Mouse (Mus musculus): ENCODE results near the gene Zfp683. TPM values are rescaled to one million over a fixed set of nuclear protein-coding genes. Genes with fewer than 3 reads are reported as not detected.

Gene Zfp683
- not detected for total RNA-seq (2021)
- long read RNA-seq = 0 reads

- no peak for DNase-seq (ENCODE audit: low spot score in 2 of 2)
These were observed at the start of gene Zfp683 for GRCm38 (mm10) chr4:134053538-134053937. Zfp683 (plus strand) TSS chr4:134053838.

DNA sequence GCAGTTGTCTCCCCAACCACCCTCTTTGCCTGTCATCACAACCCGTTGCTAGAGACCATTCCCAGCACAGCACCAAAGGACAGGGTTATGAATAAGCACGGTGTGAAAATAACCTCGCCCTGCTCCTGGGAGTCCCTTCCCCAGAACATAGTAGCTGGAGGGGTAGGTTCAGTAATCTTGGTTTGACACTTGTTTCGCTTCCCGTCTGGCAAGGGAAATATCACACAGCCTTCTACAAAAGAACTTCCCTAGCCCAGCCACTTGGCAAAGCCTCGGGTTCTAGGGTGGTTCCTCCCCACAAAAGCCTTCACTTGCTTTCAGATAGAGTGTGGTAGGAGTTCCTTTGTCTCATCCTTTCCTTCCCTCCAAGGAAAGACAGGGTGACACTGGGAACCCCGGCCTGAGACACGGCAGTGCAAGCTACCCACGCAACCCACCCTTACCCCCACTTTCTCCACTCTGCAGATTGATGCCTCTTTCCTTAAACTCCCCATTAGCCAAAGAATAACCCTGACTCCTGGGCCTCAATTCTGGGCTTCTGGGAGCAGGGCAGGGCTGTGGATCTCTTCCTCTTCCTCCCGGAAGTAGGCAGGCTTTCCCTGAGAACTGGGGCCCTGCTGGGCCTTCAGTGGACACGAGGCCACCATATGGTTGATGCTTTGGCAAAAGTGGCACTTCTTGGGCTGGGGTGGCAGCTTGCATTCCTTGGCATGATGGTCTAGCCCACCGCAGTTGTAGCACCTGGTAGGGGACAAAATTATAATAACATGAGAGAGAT is 47.9 kb upstream of the Zfp683 start:
- no peak for DNase-seq (ENCODE audit: low spot score in 2 of 2)

- no peak for DNase-seq (ENCODE audit: low spot score in 2 of 2)
These were observed 46.8 kb upstream of the Zfp683 start for GRCm38 (mm10) chr4:134006845-134007244.

GRCm38 (mm10) chr4:134009709-134010108 is 43.9 kb upstream of the Zfp683 start:
- DNase-seq (ENCODE audit: low spot score in 2 of 2) = no peak

DNA sequence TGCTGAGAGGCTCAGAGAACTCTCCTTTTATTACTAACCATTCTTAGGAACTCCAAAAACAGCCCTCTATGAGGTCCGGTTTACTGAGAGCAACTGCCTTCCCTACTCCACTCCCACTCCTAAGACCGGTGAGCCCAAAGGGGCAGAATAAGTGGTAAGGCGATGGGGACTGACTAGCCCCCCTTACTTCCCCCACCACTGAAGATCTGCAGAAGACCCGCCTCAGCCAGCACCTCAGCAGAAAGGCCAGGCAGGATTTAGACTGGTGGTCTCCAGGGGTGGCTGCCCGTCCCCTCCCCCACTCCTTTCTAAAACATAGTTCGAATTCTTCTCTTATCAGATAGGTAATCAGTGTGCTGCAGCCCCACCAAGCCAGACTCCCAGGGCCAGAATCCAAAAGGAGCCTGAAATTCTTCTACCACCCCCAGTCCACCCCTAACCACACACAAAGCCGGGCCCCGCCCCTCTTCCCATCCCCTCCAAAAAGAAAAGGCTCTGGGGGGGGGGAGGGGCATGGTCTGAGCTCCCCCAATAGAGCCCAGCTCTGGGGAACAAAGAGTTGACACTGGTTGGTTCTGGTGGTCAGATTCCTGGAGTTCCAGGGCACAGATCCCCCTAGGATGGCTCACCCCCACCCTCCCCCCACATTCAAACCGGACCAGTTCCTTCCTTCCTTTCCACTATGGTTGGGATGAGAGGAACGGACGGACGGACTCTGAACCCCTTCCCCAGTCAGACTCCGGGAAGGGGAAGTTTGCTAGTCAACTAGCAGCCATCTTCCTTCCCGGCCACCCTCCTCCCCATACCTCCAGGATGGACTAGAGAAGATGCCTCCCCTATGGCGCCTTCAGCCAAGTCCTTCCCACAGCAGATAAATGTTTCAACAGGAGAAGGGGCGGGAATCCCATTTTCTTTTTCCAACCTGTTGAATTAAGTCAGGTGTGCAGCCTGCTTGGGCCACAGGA is 41.9 kb upstream of the Zfp683 start:
- no peak for DNase-seq (ENCODE audit: low spot score in 2 of 2)

DNA sequence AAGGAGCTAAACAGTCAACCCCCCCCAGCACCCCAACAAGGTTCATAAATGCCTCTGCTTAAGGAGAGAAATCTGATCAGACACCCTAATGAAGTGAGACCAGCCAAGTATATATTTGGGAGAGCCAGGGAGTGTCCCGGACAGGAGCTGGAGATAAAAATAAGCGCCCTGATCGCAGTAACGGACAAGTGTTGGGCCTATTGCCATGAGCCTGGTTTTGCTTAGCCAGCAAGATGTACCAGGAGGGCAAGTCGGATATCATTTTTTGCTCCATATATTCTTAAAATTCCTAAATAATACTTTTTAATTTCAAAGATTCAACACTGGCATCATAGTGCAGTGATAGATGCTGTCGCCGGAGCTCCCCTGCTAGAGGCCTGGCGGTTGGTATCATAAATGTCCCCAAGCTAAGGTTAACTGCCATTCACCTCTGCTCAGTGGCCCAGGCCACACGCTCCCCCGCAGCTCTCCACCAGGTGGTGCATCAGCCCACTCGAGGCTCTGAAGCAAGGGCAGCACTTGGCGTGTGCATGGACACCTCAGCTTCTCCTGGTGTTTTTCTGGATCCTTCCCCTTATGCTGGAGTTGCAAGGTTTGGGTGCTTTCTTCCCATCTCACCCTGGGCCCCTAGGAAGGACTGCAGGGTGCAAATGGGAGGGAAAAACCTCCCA is 40.6 kb upstream of the Zfp683 start:
- no peak for DNase-seq (ENCODE audit: low spot score in 2 of 2)

GRCm38 (mm10) chr4:134016208-134016607 is 37.4 kb upstream of the Zfp683 start:
- no peak for DNase-seq (ENCODE audit: low spot score in 2 of 2)

DNA sequence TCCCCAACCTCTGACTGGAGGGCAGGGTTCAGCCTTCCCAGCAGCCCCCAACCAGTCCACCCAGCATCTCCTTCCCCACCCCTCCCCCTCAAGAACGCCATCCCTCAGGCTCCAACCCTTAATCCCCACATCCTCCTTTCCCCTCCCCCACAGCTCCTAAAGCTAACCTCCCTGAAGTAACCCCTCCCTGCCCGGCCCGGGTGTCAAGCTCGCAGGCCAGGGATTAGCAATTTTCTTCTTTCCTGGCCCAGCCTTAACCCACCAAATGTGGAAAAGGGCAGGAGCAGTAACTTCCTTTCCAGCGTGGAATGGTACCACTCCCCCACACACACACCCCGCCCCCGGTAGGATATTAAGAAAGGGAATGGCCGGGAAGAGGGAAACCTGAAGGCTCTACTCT is 36.9 kb upstream of the Zfp683 start:
- DNase-seq (ENCODE audit: low spot score in 2 of 2) = no peak

DNA sequence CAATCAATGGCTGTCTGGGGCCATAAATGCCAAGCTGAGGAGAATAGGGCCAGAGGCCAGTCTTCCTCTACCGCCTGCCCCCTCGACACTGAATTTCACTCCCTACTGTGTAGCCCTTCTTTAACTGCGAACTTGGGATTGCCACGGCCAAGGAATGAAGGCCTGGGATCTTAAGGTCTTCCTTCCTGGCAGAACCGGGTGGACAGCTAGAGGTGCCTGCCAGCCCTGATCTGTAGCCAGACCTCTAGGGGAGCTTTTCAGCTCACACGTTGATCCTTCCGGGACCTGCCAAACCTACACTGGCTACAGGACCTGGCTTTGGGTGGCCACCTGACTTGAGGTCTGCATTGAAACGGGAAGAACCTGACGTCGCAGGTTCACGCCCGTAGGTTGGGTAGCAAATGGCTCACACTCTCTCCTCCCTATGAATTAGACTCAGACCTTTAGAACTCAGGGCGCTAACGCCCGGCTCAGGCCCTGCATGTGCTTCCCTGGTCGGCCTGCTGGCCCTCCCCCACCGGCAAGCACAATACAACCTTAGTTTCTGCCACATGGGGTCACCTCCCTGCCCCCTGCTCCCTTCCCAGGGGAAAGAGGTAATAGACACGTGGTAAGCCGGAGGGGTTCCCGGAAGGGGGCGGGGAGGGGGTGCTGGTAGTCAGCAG is 36.3 kb upstream of the Zfp683 start:
- no peak for DNase-seq (ENCODE audit: low spot score in 2 of 2)

GRCm38 (mm10) chr4:134018038-134018778 is 35.4 kb upstream of the Zfp683 start:
- no peak for DNase-seq (ENCODE audit: low spot score in 2 of 2)

GRCm38 (mm10) chr4:134018779-134019145 is 34.9 kb upstream of the Zfp683 start, which contains the start of gene Lin28a:
Lin28a (minus strand) TSS chr4:134018841.
- DNase-seq (ENCODE audit: low spot score in 2 of 2) = no peak

- DNase-seq (ENCODE audit: low spot score in 2 of 2) = no peak
These were observed 34.4 kb upstream of the Zfp683 start for GRCm38 (mm10) chr4:134019210-134019609.

DNA sequence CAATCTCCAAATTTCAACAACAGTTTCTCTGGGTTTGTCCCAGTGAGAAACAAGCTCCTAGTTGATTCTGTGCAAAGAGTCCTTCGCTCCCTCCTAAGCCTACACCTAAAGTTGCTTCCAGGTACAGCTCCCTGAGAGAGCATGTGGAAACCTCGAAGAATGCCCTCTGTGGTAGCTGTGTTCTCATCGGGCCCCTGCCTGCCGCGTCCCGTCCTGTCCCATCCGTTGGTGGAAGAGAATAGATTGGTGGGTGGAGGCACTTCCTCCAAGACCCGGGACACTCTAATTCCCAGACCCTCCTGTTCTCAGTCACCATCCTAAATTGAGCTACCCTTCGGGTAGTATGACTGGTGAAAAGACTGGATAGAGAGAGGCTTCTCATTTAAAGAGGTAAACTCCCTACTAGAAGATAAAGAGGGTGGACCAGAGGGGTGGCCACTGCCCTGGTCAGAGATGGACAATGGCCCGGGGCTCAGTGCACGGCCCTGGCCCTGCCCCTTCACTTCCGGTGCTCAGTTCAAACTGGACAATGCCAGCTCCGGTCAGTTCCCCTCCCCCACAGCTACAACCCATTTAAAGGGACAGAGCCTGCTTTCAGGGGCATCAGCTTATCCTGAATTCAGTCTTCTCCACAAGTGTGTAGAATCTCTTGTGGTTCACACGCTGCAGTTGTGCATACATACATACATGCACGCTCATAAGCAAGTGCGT is 33.8 kb upstream of the Zfp683 start:
- no peak for DNase-seq (ENCODE audit: low spot score in 2 of 2)

DNA sequence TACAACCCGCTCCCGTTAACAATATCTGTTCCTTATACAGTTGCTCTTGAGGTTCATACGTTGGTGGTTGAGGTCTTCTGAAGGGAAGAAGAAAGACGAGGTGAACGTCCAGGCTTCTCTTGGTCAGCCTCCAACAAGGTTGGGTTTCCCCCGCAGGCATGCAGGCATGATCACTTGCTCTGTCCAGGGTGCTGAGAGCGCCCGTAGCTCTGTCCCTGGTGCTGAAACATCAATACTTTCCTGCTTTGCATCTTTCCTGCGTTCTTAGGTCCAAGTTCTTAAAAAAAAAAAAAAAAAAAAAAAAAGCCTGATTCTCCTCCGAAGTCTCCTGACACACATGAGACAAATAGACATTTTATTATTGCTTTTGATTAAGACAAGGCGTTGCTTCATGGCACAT is 33.0 kb upstream of the Zfp683 start:
- DNase-seq (ENCODE audit: low spot score in 2 of 2) = peak; percentile 54 to 67

DNA sequence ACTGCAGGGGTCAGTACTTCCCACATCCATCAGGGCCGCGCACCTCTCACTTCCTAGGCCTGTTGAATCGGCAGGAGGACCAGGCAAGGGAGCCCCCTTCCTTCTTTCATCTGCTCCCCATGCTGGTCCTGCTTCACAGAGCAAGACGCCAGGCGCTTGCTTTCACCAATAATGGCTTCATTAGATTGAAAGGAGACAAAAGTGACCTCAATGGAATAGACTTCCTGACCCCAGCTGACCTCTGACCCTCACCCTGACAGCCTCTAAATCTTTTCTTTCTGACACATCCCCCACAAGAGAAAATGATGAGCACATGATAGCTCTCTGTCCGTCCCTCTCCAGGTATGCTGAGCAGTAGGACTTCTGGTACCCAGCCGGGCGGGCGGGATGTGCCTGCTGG is 27.8 kb upstream of the Zfp683 start:
- no peak for DNase-seq (ENCODE audit: low spot score in 2 of 2)

DNA sequence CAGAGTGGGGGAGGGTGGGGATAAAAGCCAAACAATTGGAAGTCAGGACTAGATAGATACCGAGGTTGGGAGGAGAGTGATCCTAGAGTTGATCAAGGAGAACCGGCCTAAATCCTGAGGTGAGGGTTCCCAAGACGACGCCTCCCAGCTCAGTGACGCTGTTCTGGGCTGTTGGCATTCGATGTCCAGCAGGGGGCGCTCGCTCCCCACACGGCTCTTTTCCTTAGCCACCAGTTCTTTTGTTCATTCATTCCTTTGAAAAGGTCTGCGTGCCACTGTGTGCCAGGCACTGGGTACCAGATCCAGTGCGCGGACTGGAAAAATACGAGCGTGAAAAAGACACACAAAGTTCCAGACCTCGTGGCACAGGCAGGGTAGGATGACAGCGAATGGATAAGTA is 17.7 kb upstream of the Zfp683 start:
- peak; percentile 87 to 90 for DNase-seq (ENCODE audit: low spot score in 2 of 2)

DNA sequence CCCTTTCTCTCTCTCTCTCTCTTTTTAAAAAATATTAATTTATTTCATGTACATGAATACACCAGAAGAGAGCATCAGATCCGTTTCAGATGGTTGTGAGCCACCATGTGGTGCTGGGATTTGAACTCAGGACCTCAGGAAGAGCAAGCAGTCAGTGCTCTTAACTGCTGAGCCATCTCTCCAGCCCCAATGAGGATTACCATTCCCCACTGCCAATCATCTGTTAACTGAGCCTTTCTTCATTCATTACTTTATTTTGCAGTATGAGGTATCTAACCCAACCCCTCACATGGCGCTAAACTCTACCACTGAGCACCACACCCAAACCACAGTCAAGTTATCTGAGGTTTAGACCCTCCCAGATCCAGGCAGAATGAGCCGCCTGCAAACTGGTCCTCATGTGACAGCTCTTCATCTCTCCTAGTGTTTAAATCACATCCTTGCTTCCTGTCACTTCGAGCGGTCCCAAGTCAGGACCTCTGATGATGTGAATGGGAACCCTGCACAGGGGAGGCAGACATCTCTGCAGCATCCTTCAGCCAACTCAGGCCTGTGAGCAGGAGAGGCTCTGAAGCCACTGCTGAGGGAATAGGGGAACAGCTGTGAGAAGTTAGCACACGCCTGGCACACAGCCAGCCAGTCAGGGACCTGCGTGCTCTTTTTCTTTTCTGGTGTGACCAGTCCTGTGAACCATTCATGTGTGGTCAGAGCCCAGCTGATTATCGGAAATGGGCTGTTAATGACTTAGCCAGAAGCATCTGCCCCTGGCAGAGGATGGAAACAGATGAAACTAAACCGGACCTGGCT is 12.1 kb upstream of the Zfp683 start:
- no peak for DNase-seq (ENCODE audit: low spot score in 2 of 2)

GRCm38 (mm10) chr4:134043041-134043440 is 10.6 kb upstream of the Zfp683 start:
- no peak for DNase-seq (ENCODE audit: low spot score in 2 of 2)

DNA sequence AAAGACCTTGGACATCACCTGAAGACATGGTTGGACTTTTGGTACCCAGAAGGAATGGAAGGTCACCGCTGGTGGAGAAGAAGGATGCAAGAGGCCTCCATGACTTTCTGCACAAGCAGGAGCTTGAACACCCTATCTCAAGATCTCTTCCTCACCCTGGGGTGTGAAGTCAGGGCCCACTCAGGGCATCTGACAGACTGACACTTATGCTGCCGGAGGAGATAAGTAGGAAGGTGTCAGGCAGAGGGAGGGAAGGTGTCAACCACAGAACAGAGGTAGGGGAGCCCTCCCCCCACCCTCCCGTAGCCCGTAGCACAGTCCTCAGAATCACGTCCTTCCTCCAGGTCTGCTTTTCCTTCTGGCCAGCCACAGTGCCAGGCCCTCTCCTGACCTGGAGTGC is 6.0 kb upstream of the Zfp683 start:
- no peak for DNase-seq (ENCODE audit: low spot score in 2 of 2)

Measured in layer of hippocampus, postnatal 10 days (tissue).